Mouse (Mus musculus): Measurements from ENCODE around the gene Nmnat2. TPM values are rescaled to one million over a fixed set of nuclear protein-coding genes. Genes with fewer than 3 reads are reported as not detected.

Gene Nmnat2
- polyA plus RNA-seq, 1 experiment from 2014 or later, result 0.58 TPM

DNA sequence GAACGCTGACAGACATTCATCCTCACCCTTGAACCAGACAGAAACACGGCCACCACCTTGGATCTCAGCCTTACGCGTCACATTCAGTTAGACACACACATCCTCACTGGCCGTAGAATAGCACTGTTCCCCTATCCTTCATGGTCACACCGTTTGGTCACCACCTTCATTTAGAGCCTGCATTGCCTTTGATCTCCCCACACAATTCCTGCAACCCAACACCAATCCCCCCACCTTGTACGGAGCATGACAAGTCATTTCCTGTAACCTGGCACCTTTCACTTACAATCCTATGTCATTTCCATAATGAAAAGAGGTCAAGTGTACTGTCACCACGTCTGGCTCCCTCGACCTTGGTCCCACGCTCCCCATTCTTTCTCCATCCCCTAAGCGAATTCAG lies 189.2 kb downstream of the Nmnat2 start:
- no peak overlapping the region for H3K27ac ChIP-seq
- DNase-seq (ENCODE audit: low spot score) (peak; percentile 40), ATAC-seq (replicated peaks; ENCODE audit: low FRiP score, low read depth) (peak; percentile 55; the same call in 1 of the 2 replicates)
- H3K27me3 ChIP-seq (ENCODE audit: insufficient read depth, low read length), result no peaks in the 10 kb centered on the region
- H3K9ac ChIP-seq (ENCODE audit: low read depth, low read length), result no peak overlapping the region
- no peak overlapping the region for H3K4me2 ChIP-seq (ENCODE audit: low read length)
- no peak for TF ChIP-seq CTCF (IDR thresholded peaks at IDR 0.05; ENCODE audit: low read depth)
- H3K36me3 ChIP-seq (ENCODE audit: insufficient read depth, low read length), result peaks cover 5% of the 10 kb centered on the region; the same call in 1 of the 2 replicates
- H3K4me3 ChIP-seq (replicated peaks; ENCODE audit: low read depth, low read length), result no peak overlapping the region
- WGBS, result 34% methylated on average over 11 of the region's 11 CpGs
- H3K4me1 ChIP-seq (replicated peaks; ENCODE audit: insufficient read depth, low read length), result peaks cover 8% of the 10 kb centered on the region; the same call in 1 of the 2 replicates
- H3K9me3 ChIP-seq (replicated peaks; ENCODE audit: low read length), result no peaks in the 10 kb centered on the region

DNA sequence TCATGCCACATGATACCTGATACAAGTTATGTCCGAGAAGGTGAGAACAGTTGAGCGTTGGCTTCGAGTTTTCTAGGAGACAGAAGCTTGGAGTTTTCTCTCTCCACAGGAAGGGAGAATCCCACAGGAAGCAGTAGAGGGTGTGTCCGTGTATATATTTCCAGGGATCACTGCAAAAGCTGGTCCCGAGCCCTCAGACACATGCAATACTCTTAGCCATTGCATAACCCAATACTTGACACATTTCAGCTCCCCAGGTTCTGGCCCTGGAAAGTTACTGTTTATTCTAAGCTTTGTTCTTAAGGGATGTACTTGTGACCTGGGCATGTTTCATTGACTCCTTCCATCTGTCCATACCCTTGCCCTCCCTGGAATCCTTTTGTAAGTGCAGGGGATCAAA lies 191.0 kb downstream of the Nmnat2 start:
- H3K36me3 ChIP-seq (ENCODE audit: insufficient read depth, low read length), result peaks cover 5% of the 10 kb centered on the region; the same call in 1 of the 2 replicates
- 66% methylated on average over 5 of the region's 5 CpGs for WGBS
- no peak overlapping the region for H3K4me2 ChIP-seq (ENCODE audit: low read length)
- H3K27ac ChIP-seq, result no peak overlapping the region
- no peaks in the 10 kb centered on the region for H3K9me3 ChIP-seq (replicated peaks; ENCODE audit: low read length)
- DNase-seq (ENCODE audit: low spot score) (no peak), ATAC-seq (replicated peaks; ENCODE audit: low FRiP score, low read depth) (no peak)
- peaks cover 6% of the 10 kb centered on the region; the same call in 1 of the 2 replicates for H3K4me1 ChIP-seq (replicated peaks; ENCODE audit: insufficient read depth, low read length)
- no peak for TF ChIP-seq CTCF (IDR thresholded peaks at IDR 0.05; ENCODE audit: low read depth)
- no peak overlapping the region for H3K4me3 ChIP-seq (replicated peaks; ENCODE audit: low read depth, low read length)
- H3K27me3 ChIP-seq (ENCODE audit: insufficient read depth, low read length), result no peaks in the 10 kb centered on the region
- no peak overlapping the region for H3K9ac ChIP-seq (ENCODE audit: low read depth, low read length)

DNA sequence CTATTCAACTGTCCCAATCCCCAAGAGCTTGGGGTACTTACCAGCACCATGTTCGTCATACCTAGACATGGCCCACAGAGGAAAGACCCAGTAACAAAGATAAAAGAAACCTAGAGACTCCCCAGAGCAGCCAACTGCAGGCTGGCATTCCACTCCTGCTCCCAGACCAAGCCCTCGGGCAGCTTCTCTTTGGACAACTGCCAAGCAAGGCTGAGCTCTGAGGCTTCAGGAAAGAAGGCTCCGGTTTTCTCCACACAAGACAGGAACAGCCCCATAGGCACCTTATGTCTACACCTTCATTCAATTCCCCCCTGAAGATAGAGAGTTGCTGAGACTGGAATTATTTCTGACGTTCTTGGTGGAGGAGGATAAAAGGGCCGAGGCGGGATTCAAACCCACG lies 197.8 kb downstream of the Nmnat2 start:
- Histone ChIP-seq H3K9me3 (replicated peaks; ENCODE audit: low read length) (no peaks in the 10 kb centered on the region), H3K4me3 (replicated peaks; ENCODE audit: low read depth, low read length) (no peak overlapping the region), H3K27ac (no peak overlapping the region), H3K27me3 (ENCODE audit: insufficient read depth, low read length) (no peaks in the 10 kb centered on the region), H3K36me3 (ENCODE audit: insufficient read depth, low read length) (peaks cover 5% of the 10 kb centered on the region; the same call in 1 of the 2 replicates), H3K4me1 (replicated peaks; ENCODE audit: insufficient read depth, low read length) (no peaks in the 10 kb centered on the region), H3K4me2 (ENCODE audit: low read length) (no peak overlapping the region), H3K9ac (ENCODE audit: low read depth, low read length) (no peak overlapping the region)
- DNase-seq (ENCODE audit: low spot score) (no peak), ATAC-seq (replicated peaks; ENCODE audit: low FRiP score, low read depth) (no peak; the same call in 1 of the 2 replicates)
- WGBS, result 72% methylated on average over 7 of the region's 7 CpGs
- TF ChIP-seq CTCF (IDR thresholded peaks at IDR 0.05; ENCODE audit: low read depth), result no peak

DNA sequence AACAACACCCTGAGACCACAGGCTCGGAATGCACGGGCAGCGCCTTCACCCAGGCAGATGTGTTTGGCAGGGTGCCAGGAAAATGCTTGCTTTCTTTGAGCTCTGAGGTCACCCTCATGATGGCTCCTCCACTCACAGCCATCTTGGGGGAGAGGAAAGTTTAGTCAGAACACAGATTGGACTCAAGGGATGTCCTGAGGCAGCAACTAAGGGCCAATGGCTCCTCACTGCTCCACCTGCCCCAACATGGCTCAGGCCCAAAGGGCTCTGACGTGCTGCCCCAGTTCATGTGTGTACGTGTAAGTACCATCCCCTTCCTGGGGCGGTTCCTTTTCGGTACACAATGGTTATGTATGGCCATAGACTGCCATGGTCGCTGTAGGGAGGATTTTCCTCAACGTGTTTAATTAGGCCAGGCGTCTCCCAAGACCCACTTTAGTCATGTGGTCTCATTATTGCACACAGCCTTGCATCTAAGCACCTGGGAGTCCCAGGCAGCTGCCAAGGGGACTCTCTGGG lies 198.9 kb downstream of the Nmnat2 start:
- ATAC-seq (replicated peaks; ENCODE audit: low FRiP score, low read depth), result 0 out of 2 replicates have a peak, but pooled peaks have one; percentile 33
- TF ChIP-seq CTCF (IDR thresholded peaks at IDR 0.05; ENCODE audit: low read depth), result no peak
- no peaks in the 10 kb centered on the region for H3K36me3 ChIP-seq (ENCODE audit: insufficient read depth, low read length)
- no peak overlapping the region for H3K9ac ChIP-seq (ENCODE audit: low read depth, low read length)
- H3K4me2 ChIP-seq (ENCODE audit: low read length), result no peak overlapping the region
- no peak overlapping the region for H3K4me3 ChIP-seq (replicated peaks; ENCODE audit: low read depth, low read length)
- no peaks in the 10 kb centered on the region for H3K4me1 ChIP-seq (replicated peaks; ENCODE audit: insufficient read depth, low read length)
- 0 out of 2 replicates have a peak overlapping the region, but pooled peaks have one; percentile 5 for H3K27ac ChIP-seq
- DNase-seq (ENCODE audit: low spot score), result no peak
- WGBS, result 57% methylated on average over 10 of the region's 10 CpGs
- no peaks in the 10 kb centered on the region for H3K9me3 ChIP-seq (replicated peaks; ENCODE audit: low read length)
- no peaks in the 10 kb centered on the region for H3K27me3 ChIP-seq (ENCODE audit: insufficient read depth, low read length)

DNA sequence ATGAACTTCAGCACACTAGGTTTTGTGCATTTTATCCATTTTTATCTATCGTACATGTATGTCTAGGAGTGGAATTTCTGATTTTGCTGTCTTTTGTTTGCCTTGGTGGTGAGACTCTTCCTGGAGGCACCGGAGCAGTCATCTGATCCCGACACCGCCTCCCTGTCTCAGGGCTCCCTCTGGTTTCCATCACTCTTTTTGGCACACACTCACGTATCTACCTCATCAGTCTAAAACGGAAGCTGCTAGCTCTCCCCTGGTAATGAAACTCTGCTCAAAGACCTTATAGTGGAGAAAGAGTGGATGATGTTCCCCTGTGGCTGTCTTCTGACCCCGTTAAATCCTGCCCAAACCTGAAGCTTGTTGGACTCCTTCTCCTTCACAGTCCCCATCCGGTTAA lies 200.6 kb downstream of the Nmnat2 start:
- TF ChIP-seq CTCF (IDR thresholded peaks at IDR 0.05; ENCODE audit: low read depth), result no peak
- H3K4me3 ChIP-seq (replicated peaks; ENCODE audit: low read depth, low read length), result no peak overlapping the region
- no peaks in the 10 kb centered on the region for H3K27me3 ChIP-seq (ENCODE audit: insufficient read depth, low read length)
- no peak overlapping the region for H3K9ac ChIP-seq (ENCODE audit: low read depth, low read length)
- DNase-seq (ENCODE audit: low spot score) (no peak), ATAC-seq (replicated peaks; ENCODE audit: low FRiP score, low read depth) (no peak)
- WGBS, result 64% methylated on average over 8 of the region's 8 CpGs
- H3K4me1 ChIP-seq (replicated peaks; ENCODE audit: insufficient read depth, low read length), result no peaks in the 10 kb centered on the region
- H3K9me3 ChIP-seq (replicated peaks; ENCODE audit: low read length), result no peaks in the 10 kb centered on the region
- H3K27ac ChIP-seq, result no peak overlapping the region
- H3K36me3 ChIP-seq (ENCODE audit: insufficient read depth, low read length), result no peaks in the 10 kb centered on the region
- no peak overlapping the region for H3K4me2 ChIP-seq (ENCODE audit: low read length)

DNA sequence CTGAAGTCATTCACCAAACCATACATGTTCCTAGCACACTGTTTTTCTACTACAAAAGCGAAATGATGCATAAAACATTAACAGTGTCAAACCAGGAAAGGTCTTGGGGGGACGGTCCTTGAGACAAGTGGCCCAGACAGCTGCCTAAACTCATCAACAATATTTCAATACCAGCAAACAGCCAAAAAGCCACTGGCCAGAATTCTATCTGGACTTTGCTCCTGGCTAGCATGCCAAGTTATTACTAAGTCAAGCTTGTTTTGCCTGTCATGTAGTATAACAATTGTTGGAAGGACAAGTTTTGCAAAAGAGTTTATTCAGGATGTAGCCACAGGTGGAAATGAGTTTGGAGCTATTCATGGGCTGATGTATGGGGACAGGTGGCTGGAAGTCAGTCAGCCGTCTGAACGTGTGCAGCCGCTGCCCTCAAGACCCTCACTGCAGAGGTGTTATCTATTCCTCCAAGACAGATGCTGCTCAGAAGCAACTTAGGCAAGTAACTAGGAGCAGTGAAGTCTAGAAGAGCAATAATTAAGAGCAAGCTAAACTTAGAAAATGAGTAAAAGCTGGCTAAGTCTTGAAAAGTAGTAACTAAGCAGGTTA lies 202.3 kb downstream of the Nmnat2 start:
- Histone ChIP-seq H3K27ac (no peak overlapping the region), H3K4me2 (ENCODE audit: low read length) (no peak overlapping the region), H3K36me3 (ENCODE audit: insufficient read depth, low read length) (no peaks in the 10 kb centered on the region), H3K4me1 (replicated peaks; ENCODE audit: insufficient read depth, low read length) (no peaks in the 10 kb centered on the region), H3K9me3 (replicated peaks; ENCODE audit: low read length) (no peaks in the 10 kb centered on the region), H3K9ac (ENCODE audit: low read depth, low read length) (no peak overlapping the region), H3K27me3 (ENCODE audit: insufficient read depth, low read length) (no peaks in the 10 kb centered on the region), H3K4me3 (replicated peaks; ENCODE audit: low read depth, low read length) (no peak overlapping the region)
- TF ChIP-seq CTCF (IDR thresholded peaks at IDR 0.05; ENCODE audit: low read depth), result no peak
- no peak for DNase-seq (ENCODE audit: low spot score)
- WGBS, result 60% methylated on average over 5 of the region's 5 CpGs
- no peak for ATAC-seq (replicated peaks; ENCODE audit: low FRiP score, low read depth)
